Mouse (Mus musculus): ENCODE results near the gene Cox15. TPM values are rescaled to one million over a fixed set of nuclear protein-coding genes. Genes with fewer than 3 reads are reported as not detected.

Cox15 gene
- polyA plus RNA-seq (2014; fragmentation: Illumina TruSeq; extraction: RNeasy Lipid Tissue Mini Kit (QIAGEN cat#74804); ENCODE audit: low replicate concordance), result 10.7 TPM

GRCm38 (mm10) chr19:43752489-43753225 is at the start of gene Cox15, which contains the start of gene Cutc:
Gene Cox15 (minus strand): TSS chr19:43753000.
Gene Cutc (plus strand): TSS chr19:43752996.

GRCm38 (mm10) chr19:43781980-43782379 is 29.2 kb upstream of the Cox15 start, which contains the start of gene Abcc2:
Gene Abcc2 (plus strand): TSS chr19:43782192.

GRCm38 (mm10) chr19:43689419-43690246 is 63.2 kb downstream of the Cox15 start, which contains the start of gene Entpd7:
Gene Entpd7 (plus strand): TSS chr19:43689672.

Other genes starting within 250 kb of the Cox15 start
- gene Got1, start 228.4 kb downstream of the Cox15 start, polyA plus RNA-seq (2014; fragmentation: Illumina TruSeq; extraction: RNeasy Lipid Tissue Mini Kit (QIAGEN cat#74804); ENCODE audit: low replicate concordance), result 10.1 TPM
- gene Nkx2-3, start 140.7 kb downstream of the Cox15 start, polyA plus RNA-seq (2014; fragmentation: Illumina TruSeq; extraction: RNeasy Lipid Tissue Mini Kit (QIAGEN cat#74804); ENCODE audit: low replicate concordance), result 1.5 TPM
- 5.6 TPM for gene Slc25a28, start 78.1 kb downstream of the Cox15 start, polyA plus RNA-seq (2014; fragmentation: Illumina TruSeq; extraction: RNeasy Lipid Tissue Mini Kit (QIAGEN cat#74804); ENCODE audit: low replicate concordance)
- gene Entpd7, start 63.3 kb downstream of the Cox15 start, polyA plus RNA-seq (2014; fragmentation: Illumina TruSeq; extraction: RNeasy Lipid Tissue Mini Kit (QIAGEN cat#74804); ENCODE audit: low replicate concordance), result 42.5 TPM
- gene Cutc, start within 50 bp of the Cox15 start, polyA plus RNA-seq (2014; fragmentation: Illumina TruSeq; extraction: RNeasy Lipid Tissue Mini Kit (QIAGEN cat#74804); ENCODE audit: low replicate concordance), result 41.2 TPM
- gene Abcc2, start 29.2 kb upstream of the Cox15 start, polyA plus RNA-seq (2014; fragmentation: Illumina TruSeq; extraction: RNeasy Lipid Tissue Mini Kit (QIAGEN cat#74804); ENCODE audit: low replicate concordance), result 982 TPM
- 14.3 TPM for gene Dnmbp, start 187.2 kb upstream of the Cox15 start, polyA plus RNA-seq (2014; fragmentation: Illumina TruSeq; extraction: RNeasy Lipid Tissue Mini Kit (QIAGEN cat#74804); ENCODE audit: low replicate concordance)
- gene Cpn1, start 233.6 kb upstream of the Cox15 start, polyA plus RNA-seq (2014; fragmentation: Illumina TruSeq; extraction: RNeasy Lipid Tissue Mini Kit (QIAGEN cat#74804); ENCODE audit: low replicate concordance), result not detected

Data from small intestine, adult 10 weeks (tissue).